Mouse (Mus musculus) lung, adult 18-20 months (tissue): ENCODE measurements around the gene Camk2d.

ENCODE experiments used
- DNase-seq, 2 experiments: peaks; one replicate each; pipeline ENCODE4 v3.0.0; 2022; ENCODE audit warnings: mixed read lengths in 2 of 2

The Camk2d gene

GRCm38 (mm10) chr3:126751377-126752098 is 155.4 kb downstream of the Camk2d start:
- no peak for DNase-seq

- DNase-seq, result no peak
Measured at GRCm38 (mm10) chr3:126752978-126753377, 156.9 kb downstream of the Camk2d start.

GRCm38 (mm10) chr3:126758398-126758797 is 162.3 kb downstream of the Camk2d start:
- no peak for DNase-seq

- DNase-seq, result no peak
Measured at GRCm38 (mm10) chr3:126760608-126761007, 164.5 kb downstream of the Camk2d start.

GRCm38 (mm10) chr3:126764745-126765144 is 168.6 kb downstream of the Camk2d start:
- DNase-seq, result no peak

- DNase-seq, result no peak
Measured at GRCm38 (mm10) chr3:126770056-126770455, 174.0 kb downstream of the Camk2d start.

GRCm38 (mm10) chr3:126771032-126771431 is 174.9 kb downstream of the Camk2d start:
- DNase-seq, result no peak

- peak; percentile 84 to 85 for DNase-seq
Measured at GRCm38 (mm10) chr3:126771541-126771940, 175.4 kb downstream of the Camk2d start.

- DNase-seq, result no peak
Measured at GRCm38 (mm10) chr3:126776001-126776400, 179.9 kb downstream of the Camk2d start.

- no peak for DNase-seq
Measured at GRCm38 (mm10) chr3:126777101-126777500, 181.0 kb downstream of the Camk2d start.

- DNase-seq, result no peak
Measured at GRCm38 (mm10) chr3:126777879-126778278, 181.8 kb downstream of the Camk2d start.

GRCm38 (mm10) chr3:126780014-126780615 is 184.0 kb downstream of the Camk2d start:
- DNase-seq, result peak in 1 of 2 experiments; percentile 6

- no peak for DNase-seq
Measured at GRCm38 (mm10) chr3:126793035-126793964, 197.2 kb downstream of the Camk2d start.

GRCm38 (mm10) chr3:126795904-126796303 is 199.8 kb downstream of the Camk2d start:
- DNase-seq, result no peak

GRCm38 (mm10) chr3:126797025-126797424 is 200.9 kb downstream of the Camk2d start:
- DNase-seq, result no peak

- DNase-seq, result no peak
Measured at GRCm38 (mm10) chr3:126797810-126798209, 201.7 kb downstream of the Camk2d start.

GRCm38 (mm10) chr3:126802988-126803387 is 206.9 kb downstream of the Camk2d start:
- no peak for DNase-seq

GRCm38 (mm10) chr3:126804968-126805367 is 208.9 kb downstream of the Camk2d start:
- DNase-seq, result no peak

- no peak for DNase-seq
Measured at GRCm38 (mm10) chr3:126806145-126806544, 210.0 kb downstream of the Camk2d start.

GRCm38 (mm10) chr3:126809915-126810314 is 213.8 kb downstream of the Camk2d start:
- DNase-seq, result no peak

GRCm38 (mm10) chr3:126810372-126811090 is 214.4 kb downstream of the Camk2d start:
- no peak for DNase-seq

GRCm38 (mm10) chr3:126811646-126812045 is 215.5 kb downstream of the Camk2d start:
- no peak for DNase-seq

GRCm38 (mm10) chr3:126822374-126822773 is 226.3 kb downstream of the Camk2d start:
- DNase-seq, result no peak
